Mouse (Mus musculus): ENCODE results near the gene Fbxl21. TPM values are rescaled to one million over a fixed set of nuclear protein-coding genes. Genes with fewer than 3 reads are reported as not detected.

The Fbxl21 gene
- total RNA-seq, 2 experiments from 2014 or later = not detected

- no peak for DNase-seq
- no peak for TF ChIP-seq CTCF (IDR thresholded peaks at IDR 0.05)
- intact Hi-C loops (cut with DNase I) = loop anchor here (5.0 kb wide), 1 partner anchor 186 kb away; no protein-coding TSS in a partner anchor
- no peak overlapping the region for H3K4me3 ChIP-seq
- no peak overlapping the region for H3K27ac ChIP-seq
Measured at GRCm38 (mm10) chr13:56571645-56572044, 49.4 kb downstream of the Fbxl21 start.

GRCm38 (mm10) chr13:56575074-56575473, 52.8 kb downstream of the Fbxl21 start:
- intact Hi-C loops (cut with DNase I) = loop anchor here (2.0 to 5.0 kb wide), 2 partner anchors 84 to 162 kb away; no protein-coding TSS in a partner anchor
- peak overlapping the region; percentile 80 for H3K27ac ChIP-seq
- H3K4me3 ChIP-seq = no peak overlapping the region
- TF ChIP-seq CTCF (IDR thresholded peaks at IDR 0.05) = no peak
- no peak for DNase-seq

- TF ChIP-seq CTCF (IDR thresholded peaks at IDR 0.05) = peak; percentile 96; the same call in 1 of the 2 replicates
- H3K27ac ChIP-seq = peak overlapping the region; percentile 80
- intact Hi-C loops (cut with DNase I) = loop anchor here (2.0 to 5.0 kb wide), 2 partner anchors 83 to 161 kb away; no protein-coding TSS in a partner anchor
- peak; percentile 85 for DNase-seq
- H3K4me3 ChIP-seq = peak overlapping the region; percentile 45
Measured at GRCm38 (mm10) chr13:56575701-56576321, 53.5 kb downstream of the Fbxl21 start.

- intact Hi-C loops (cut with DNase I) = loop anchor here (5.0 kb wide), 1 partner anchor 159 kb away; no protein-coding TSS in a partner anchor
- TF ChIP-seq CTCF (IDR thresholded peaks at IDR 0.05) = no peak
- DNase-seq = no peak
- H3K27ac ChIP-seq = no peak overlapping the region
- no peak overlapping the region for H3K4me3 ChIP-seq
Measured at GRCm38 (mm10) chr13:56578097-56578496, 55.8 kb downstream of the Fbxl21 start.

- intact Hi-C loops (cut with DNase I) = no loop called here
- no peak for TF ChIP-seq CTCF (IDR thresholded peaks at IDR 0.05)
- H3K27ac ChIP-seq = peak overlapping the region; percentile 63; the same call in 1 of the 2 replicates
Measured at GRCm38 (mm10) chr13:56580450-56580849, 58.2 kb downstream of the Fbxl21 start.

GRCm38 (mm10) chr13:56581512-56581911, 59.2 kb downstream of the Fbxl21 start:
- intact Hi-C loops (cut with DNase I) = no loop called here
- Histone ChIP-seq H3K27ac (peak overlapping the region; percentile 63), H3K4me3 (no peak overlapping the region)
- TF ChIP-seq CTCF (IDR thresholded peaks at IDR 0.05) = no peak
- DNase-seq = peak; percentile 38

More at GRCm38 (mm10) chr13:56580450-56580849, 58.2 kb downstream of the Fbxl21 start:
- DNase-seq = no peak
- H3K4me3 ChIP-seq = no peak overlapping the region

- DNase-seq = peak; percentile 78
- no peak overlapping the region for H3K4me3 ChIP-seq
- intact Hi-C loops (cut with DNase I) = no loop called here
- no peak for TF ChIP-seq CTCF (IDR thresholded peaks at IDR 0.05)
- H3K27ac ChIP-seq = peak overlapping the region; percentile 71
Measured at GRCm38 (mm10) chr13:56581961-56582434, 59.7 kb downstream of the Fbxl21 start.

GRCm38 (mm10) chr13:56582720-56583119, 60.4 kb downstream of the Fbxl21 start:
- DNase-seq = no peak
- intact Hi-C loops (cut with DNase I) = no loop called here
- TF ChIP-seq CTCF (IDR thresholded peaks at IDR 0.05) = no peak
- H3K27ac ChIP-seq = 0 out of 2 replicates have a peak overlapping the region, but pooled peaks have one; percentile 56
- H3K4me3 ChIP-seq = no peak overlapping the region

- Histone ChIP-seq H3K27ac (no peak overlapping the region), H3K4me3 (no peak overlapping the region)
- intact Hi-C loops (cut with DNase I) = no loop called here
Measured at GRCm38 (mm10) chr13:56586046-56586445, 63.8 kb downstream of the Fbxl21 start.

More at GRCm38 (mm10) chr13:56586046-56586445, 63.8 kb downstream of the Fbxl21 start:
- no peak for DNase-seq
- TF ChIP-seq CTCF (IDR thresholded peaks at IDR 0.05) = no peak

Other genes starting within 250 kb of the Fbxl21 start
- 10 to 100 TPM; 30.7 to 35.6 TPM for gene Cxcl14, start 225.9 kb upstream of the Fbxl21 start, total RNA-seq (2021)
- not detected for gene Gm3045, start 95.9 kb upstream of the Fbxl21 start, total RNA-seq (2021)
- gene Slc25a48, start 84.1 kb upstream of the Fbxl21 start, total RNA-seq (2021) = not detected
- not detected for gene Il9, start 40.2 kb upstream of the Fbxl21 start, total RNA-seq (2021)
- gene Lect2, start 26.0 kb downstream of the Fbxl21 start, total RNA-seq (2021) = not detected
- gene Tgfbi, start 87.1 kb downstream of the Fbxl21 start, total RNA-seq (2021) = 10 to 100 TPM; 13.0 to 24.8 TPM
- 10 to 100 TPM; 24.4 to 24.5 TPM for gene Smad5, start 180.5 kb downstream of the Fbxl21 start, total RNA-seq (2021)
- not detected for gene Gm45623, start 231.4 kb downstream of the Fbxl21 start, total RNA-seq (2021)

Data from gastrocnemius, adult 2 months (tissue).